Comparison of ENCODE assay signal across 9 mouse cellular contexts in genomic region chr14:25546852-25547621, GRCm38 (mm10).
A peak's percentile ranks its signal among the peaks of the same experiment; 100 is the strongest.
DNase-seq lines count a peak whose midpoint lies in the region; ATAC-seq and TF ChIP-seq lines count a peak whose summit lies in the region.
"Had no signal": no experiment of that assay in that cellular context is flagged by ENCODE, and none has a peak within 500 bp of the region (broad histone marks: within the 10 kb centered on the region; RNA-seq: fewer than 3 reads in every experiment).

No protein-coding gene starts in this region.

- H3K4me2 ChIP-seq in forebrain, postnatal 0 days (ENCODE audit: low read depth), result no peak overlapping the region
- H3K4me2 ChIP-seq in forebrain, embryonic 15.5 days (replicated peaks), result no peak overlapping the region
- H3K4me2 ChIP-seq in limb, embryonic 14.5 days (replicated peaks; ENCODE audit: low read depth, low read length, severe bottlenecking), result no peak overlapping the region
- no peak overlapping the region for H3K4me2 ChIP-seq in stomach, embryonic 15.5 days

- H3K36me3 ChIP-seq in forebrain, embryonic 10.5 days (replicated peaks), result peaks cover 78% of the 10 kb centered on the region
- no peaks in the 10 kb centered on the region for H3K36me3 ChIP-seq in forebrain, postnatal 0 days (ENCODE audit: insufficient read depth)
- H3K36me3 ChIP-seq in forebrain, embryonic 15.5 days, result peaks cover 3% of the 10 kb centered on the region; the same call in 1 of the 2 replicates
- peaks cover 72% of the 10 kb centered on the region for H3K36me3 ChIP-seq in limb, embryonic 14.5 days (ENCODE audit: control insufficient read depth, insufficient read depth, low read length)
- H3K36me3 ChIP-seq in stomach, embryonic 15.5 days, result 0 out of 2 replicates have a peak, but pooled peaks cover 8% of the 10 kb centered on the region
- H3K36me3 ChIP-seq: G1E had no signal

- H3K27ac ChIP-seq in forebrain, embryonic 10.5 days, result peak overlapping the region; percentile 71
- no peak overlapping the region for H3K27ac ChIP-seq in forebrain, postnatal 0 days (ENCODE audit: low read depth, low read length)
- peak overlapping the region; percentile 84 for H3K27ac ChIP-seq in forebrain, embryonic 15.5 days (replicated peaks)
- peak overlapping the region; percentile 16 for H3K27ac ChIP-seq in limb, embryonic 14.5 days (replicated peaks; ENCODE audit: low read depth, low read length)
- H3K27ac ChIP-seq in stomach, embryonic 15.5 days, result peak overlapping the region; percentile 31; the same call in 1 of the 2 replicates

- no peak for DNase-seq in forebrain, embryonic 10.5 days (ENCODE audit: extremely low spot score, low spot score)
- no peak for DNase-seq in forebrain, postnatal 0 days
- DNase-seq in limb, embryonic 14.5 days (ENCODE audit: low spot score), result peak; percentile 46
- no peak for DNase-seq in frontal cortex, postnatal 14 days (ENCODE audit: low spot score in 2 of 2)
- DNase-seq in spleen, adult 18-20 months, result no peak

- no peaks in the 10 kb centered on the region for H3K27me3 ChIP-seq in forebrain, embryonic 10.5 days (ENCODE audit: poor library complexity, severe bottlenecking)
- H3K27me3 ChIP-seq in forebrain, postnatal 0 days (ENCODE audit: insufficient read depth, low read length), result no peaks in the 10 kb centered on the region
- H3K27me3 ChIP-seq in forebrain, embryonic 15.5 days, result no peaks in the 10 kb centered on the region
- no peaks in the 10 kb centered on the region for H3K27me3 ChIP-seq in limb, embryonic 14.5 days (ENCODE audit: control insufficient read depth, insufficient read depth, low read length)
- H3K27me3 ChIP-seq in stomach, embryonic 15.5 days (replicated peaks), result no peaks in the 10 kb centered on the region

- 85% methylated on average over 14 of the region's 14 CpGs for WGBS in forebrain, embryonic 10.5 days
- 62% methylated on average over 14 of the region's 14 CpGs for WGBS in forebrain, postnatal 0 days
- 65% methylated on average over 14 of the region's 14 CpGs for WGBS in forebrain, embryonic 15.5 days
- WGBS in limb, embryonic 14.5 days, result 25% methylated on average over 14 of the region's 14 CpGs
- 46% methylated on average over 14 of the region's 14 CpGs for WGBS in stomach, embryonic 15.5 days

- H3K9me3 ChIP-seq in forebrain, embryonic 10.5 days, result no peaks in the 10 kb centered on the region
- no peaks in the 10 kb centered on the region for H3K9me3 ChIP-seq in forebrain, postnatal 0 days (ENCODE audit: low read length)
- H3K9me3 ChIP-seq in forebrain, embryonic 15.5 days, result no peaks in the 10 kb centered on the region
- H3K9me3 ChIP-seq in limb, embryonic 14.5 days (ENCODE audit: control insufficient read depth, low read length), result no peaks in the 10 kb centered on the region
- H3K9me3 ChIP-seq in stomach, embryonic 15.5 days, result no peaks in the 10 kb centered on the region

- no peak for TF ChIP-seq CTCF in forebrain, postnatal 0 days (IDR thresholded peaks at IDR 0.05; ENCODE audit: low read depth)

- H3K4me3 ChIP-seq in forebrain, embryonic 10.5 days, result no peak overlapping the region
- no peak overlapping the region for H3K4me3 ChIP-seq in forebrain, postnatal 0 days (ENCODE audit: low read depth, low read length)
- H3K4me3 ChIP-seq in forebrain, embryonic 15.5 days, result no peak overlapping the region
- no peak overlapping the region for H3K4me3 ChIP-seq in limb, embryonic 14.5 days (replicated peaks; ENCODE audit: low read length)
- H3K4me3 ChIP-seq in stomach, embryonic 15.5 days (replicated peaks), result no peak overlapping the region

- no peak overlapping the region for H3K9ac ChIP-seq in forebrain, postnatal 0 days
- H3K9ac ChIP-seq in forebrain, embryonic 15.5 days (replicated peaks), result no peak overlapping the region
- no peak overlapping the region for H3K9ac ChIP-seq in limb, embryonic 14.5 days (ENCODE audit: low read depth, low read length, severe bottlenecking)
- no peak overlapping the region for H3K9ac ChIP-seq in stomach, embryonic 15.5 days

- ATAC-seq in forebrain, postnatal 0 days, result no peak
- peak; percentile 42 for ATAC-seq in CD4-positive, CD25-positive, alpha-beta regulatory T cell, adult 4 months
- ATAC-seq in forebrain, embryonic 15.5 days (replicated peaks), result no peak
- peak; percentile 29; the same call in 1 of the 2 replicates for ATAC-seq in limb, embryonic 14.5 days (ENCODE audit: low FRiP score, low read depth)
- peak; percentile 44; the same call in 1 of the 2 replicates for ATAC-seq in stomach, embryonic 15.5 days (ENCODE audit: insufficient read depth, low FRiP score, low read depth)

- H3K4me1 ChIP-seq in forebrain, embryonic 10.5 days, result peaks cover 61% of the 10 kb centered on the region
- peaks cover 17% of the 10 kb centered on the region for H3K4me1 ChIP-seq in forebrain, postnatal 0 days (ENCODE audit: insufficient read depth)
- peaks cover 54% of the 10 kb centered on the region for H3K4me1 ChIP-seq in forebrain, embryonic 15.5 days
- H3K4me1 ChIP-seq in limb, embryonic 14.5 days (ENCODE audit: control insufficient read depth, insufficient read depth, low read length), result peaks cover 60% of the 10 kb centered on the region
- peaks cover 30% of the 10 kb centered on the region for H3K4me1 ChIP-seq in stomach, embryonic 15.5 days

- TF ChIP-seq POLR2A in limb, embryonic 14.5 days (IDR thresholded peaks at IDR 0.05; ENCODE audit: borderline replicate concordance, extremely low read depth, insufficient read depth, insufficient read length), result no peak

Comparison
In these comparisons a context has a peak if more than half of its experiments do, and no peak if none do; other contexts are left out.
1. ATAC-seq: peak in CD4-positive, CD25-positive, alpha-beta regulatory T cell, adult 4 months (single experiment), limb, embryonic 14.5 days (single experiment) and stomach, embryonic 15.5 days (single experiment); none in forebrain, postnatal 0 days (single experiment) and forebrain, embryonic 15.5 days (single experiment).